Mouse (Mus musculus): ENCODE data around the gene Cdkl4. TPM values are rescaled to one million over a fixed set of nuclear protein-coding genes. Genes with fewer than 3 reads are reported as not detected.

The Cdkl4 gene
- polyA plus RNA-seq, 1 experiment, result 18.3 TPM

GRCm38 (mm10) chr17:80480031-80480854 lies 97.4 kb downstream of the Cdkl4 start, which contains the start of gene Sos1:
Sos1 (minus strand) TSS chr17:80480453.
- no peaks in the 10 kb centered on the region for H3K27me3 ChIP-seq (ENCODE audit: control insufficient read depth, insufficient read depth, low read length)
- H3K4me3 ChIP-seq (ENCODE audit: control insufficient read depth, low read depth, low read length), result peak within 1 kb of the TSS; percentile 96
- H3K36me3 ChIP-seq (ENCODE audit: control insufficient read depth, insufficient read depth, low read length), result no peaks in the 10 kb centered on the region
- H3K4me1 ChIP-seq (ENCODE audit: control insufficient read depth, insufficient read depth, low read length), result peaks cover 16% of the 10 kb centered on the region
- H3K27ac ChIP-seq (ENCODE audit: control insufficient read depth, insufficient read depth, low read depth, low read length), result peak within 1 kb of the TSS; percentile 81
- TF ChIP-seq POLR2A (IDR thresholded peaks at IDR 0.05; ENCODE audit: control insufficient read depth, low read depth, low read length) (peak; percentile 76; the same call in 1 of the 2 replicates), CTCF (IDR thresholded peaks at IDR 0.05; ENCODE audit: control insufficient read depth, insufficient read depth, insufficient replicate concordance, low read depth, low read length) (no peak)

- H3K4me1 ChIP-seq (ENCODE audit: control insufficient read depth, insufficient read depth, low read length), result peaks cover 16% of the 10 kb centered on the region
- peak overlapping the region; percentile 81 for H3K27ac ChIP-seq (ENCODE audit: control insufficient read depth, insufficient read depth, low read depth, low read length)
- peak overlapping the region; percentile 96 for H3K4me3 ChIP-seq (ENCODE audit: control insufficient read depth, low read depth, low read length)
- TF ChIP-seq POLR2A (IDR thresholded peaks at IDR 0.05; ENCODE audit: control insufficient read depth, low read depth, low read length), result no peak
- no peak for TF ChIP-seq CTCF (IDR thresholded peaks at IDR 0.05; ENCODE audit: control insufficient read depth, insufficient read depth, insufficient replicate concordance, low read depth, low read length)
- no peaks in the 10 kb centered on the region for H3K27me3 ChIP-seq (ENCODE audit: control insufficient read depth, insufficient read depth, low read length)
- no peaks in the 10 kb centered on the region for H3K36me3 ChIP-seq (ENCODE audit: control insufficient read depth, insufficient read depth, low read length)
Observed at GRCm38 (mm10) chr17:80479295-80480030, 98.2 kb downstream of the Cdkl4 start.

GRCm38 (mm10) chr17:80477679-80478078 lies 99.9 kb downstream of the Cdkl4 start:
- Histone ChIP-seq H3K4me3 (ENCODE audit: control insufficient read depth, low read depth, low read length) (no peak overlapping the region), H3K4me1 (ENCODE audit: control insufficient read depth, insufficient read depth, low read length) (peaks cover 11% of the 10 kb centered on the region), H3K27ac (ENCODE audit: control insufficient read depth, insufficient read depth, low read depth, low read length) (no peak overlapping the region), H3K27me3 (ENCODE audit: control insufficient read depth, insufficient read depth, low read length) (no peaks in the 10 kb centered on the region), H3K36me3 (ENCODE audit: control insufficient read depth, insufficient read depth, low read length) (no peaks in the 10 kb centered on the region)
- TF ChIP-seq POLR2A (IDR thresholded peaks at IDR 0.05; ENCODE audit: control insufficient read depth, low read depth, low read length) (no peak), CTCF (IDR thresholded peaks at IDR 0.05; ENCODE audit: control insufficient read depth, insufficient read depth, insufficient replicate concordance, low read depth, low read length) (no peak)

GRCm38 (mm10) chr17:80476496-80476895 lies 101.1 kb downstream of the Cdkl4 start:
- no peak overlapping the region for H3K4me3 ChIP-seq (ENCODE audit: control insufficient read depth, low read depth, low read length)
- no peaks in the 10 kb centered on the region for H3K36me3 ChIP-seq (ENCODE audit: control insufficient read depth, insufficient read depth, low read length)
- H3K27me3 ChIP-seq (ENCODE audit: control insufficient read depth, insufficient read depth, low read length), result no peaks in the 10 kb centered on the region
- TF ChIP-seq CTCF (IDR thresholded peaks at IDR 0.05; ENCODE audit: control insufficient read depth, insufficient read depth, insufficient replicate concordance, low read depth, low read length), result no peak
- TF ChIP-seq POLR2A (IDR thresholded peaks at IDR 0.05; ENCODE audit: control insufficient read depth, low read depth, low read length), result no peak
- H3K4me1 ChIP-seq (ENCODE audit: control insufficient read depth, insufficient read depth, low read length), result peaks cover 8% of the 10 kb centered on the region
- no peak overlapping the region for H3K27ac ChIP-seq (ENCODE audit: control insufficient read depth, insufficient read depth, low read depth, low read length)

Other genes with a start within 250 kb of the Cdkl4 start
- 5.0 and 6.1 TPM in 2 replicates for gene Gm10190, start 204.3 kb downstream of the Cdkl4 start, polyA plus RNA-seq (2012; rRNA removed)
- gene Sos1, start 97.4 kb downstream of the Cdkl4 start, polyA plus RNA-seq (2012; rRNA removed), result 2.7 and 2.8 TPM in 2 replicates
- gene Map4k3, start 150.7 kb upstream of the Cdkl4 start, polyA plus RNA-seq (2012; rRNA removed), result 12.9 and 14.4 TPM in 2 replicates

All from testis, adult 2 months (tissue).